Mouse (Mus musculus): ENCODE results near the gene Ccdc40. TPM values are rescaled to one million over a fixed set of nuclear protein-coding genes. Genes with fewer than 3 reads are reported as not detected.
"Not testable (repeated sequence)": the region's sequence is repeated elsewhere in the genome, so short reads cannot be mapped to it uniquely, and the experiment has no call there.

Ccdc40 gene
- total RNA-seq, 1 experiment from 2014 or later: 1.7 TPM

DNA sequence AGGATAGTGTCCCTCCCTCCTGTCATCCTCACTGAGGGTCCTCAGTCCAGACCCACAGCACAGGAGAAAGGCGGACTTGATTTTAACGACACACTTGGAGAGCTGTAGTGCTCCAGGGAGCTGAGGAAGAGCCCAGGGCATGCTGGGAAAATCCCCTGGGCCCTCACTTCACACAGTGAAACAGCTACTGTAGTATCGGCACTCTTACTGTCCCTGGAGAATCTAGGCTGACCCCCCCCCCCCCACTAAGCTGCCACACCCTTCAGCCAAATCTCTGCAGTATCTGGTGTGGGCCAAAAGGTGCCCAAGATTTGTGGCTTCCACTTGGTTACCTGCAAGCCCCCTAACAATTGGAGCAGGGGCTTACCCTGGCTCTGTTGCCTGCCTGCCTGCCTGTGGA lies 8.6 kb downstream of the Ccdc40 start:
- DNase-seq: no peak

DNA sequence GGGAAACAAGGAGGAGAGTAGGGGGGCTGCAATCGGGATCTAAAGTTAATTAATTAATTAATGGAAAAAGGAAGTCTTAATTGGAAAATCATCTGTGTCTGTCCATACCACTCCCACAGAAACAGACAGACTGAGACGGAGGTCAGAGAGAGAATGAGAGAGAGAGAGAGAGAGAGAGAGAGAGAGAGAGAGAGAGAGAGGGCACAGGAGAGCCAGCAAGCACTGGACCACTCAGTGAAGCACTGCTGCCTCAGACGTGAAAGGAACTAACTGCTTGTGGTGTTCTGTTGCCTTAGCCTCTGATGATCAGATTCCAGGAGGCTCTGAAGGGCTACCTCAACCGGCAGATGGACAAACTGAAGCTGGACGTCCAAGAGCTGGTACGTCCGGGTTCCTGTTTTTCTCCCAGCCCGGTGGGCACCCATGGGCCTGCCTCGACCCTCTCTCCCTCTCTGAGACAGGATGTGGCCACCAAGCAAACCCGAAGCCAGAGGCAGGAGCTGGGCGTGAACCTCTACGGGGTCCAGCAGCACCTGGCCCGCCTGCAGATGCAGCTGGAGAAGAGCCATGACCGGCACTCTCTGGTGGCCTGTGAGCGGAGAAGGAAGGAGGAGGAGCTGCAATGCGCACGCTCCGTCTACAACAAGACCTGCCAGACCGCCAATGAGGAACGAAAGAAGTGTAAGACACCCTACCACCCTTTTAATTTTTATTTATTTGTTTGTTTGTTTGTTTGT lies 9.4 kb downstream of the Ccdc40 start:
- peak; percentile 35 for DNase-seq

DNA sequence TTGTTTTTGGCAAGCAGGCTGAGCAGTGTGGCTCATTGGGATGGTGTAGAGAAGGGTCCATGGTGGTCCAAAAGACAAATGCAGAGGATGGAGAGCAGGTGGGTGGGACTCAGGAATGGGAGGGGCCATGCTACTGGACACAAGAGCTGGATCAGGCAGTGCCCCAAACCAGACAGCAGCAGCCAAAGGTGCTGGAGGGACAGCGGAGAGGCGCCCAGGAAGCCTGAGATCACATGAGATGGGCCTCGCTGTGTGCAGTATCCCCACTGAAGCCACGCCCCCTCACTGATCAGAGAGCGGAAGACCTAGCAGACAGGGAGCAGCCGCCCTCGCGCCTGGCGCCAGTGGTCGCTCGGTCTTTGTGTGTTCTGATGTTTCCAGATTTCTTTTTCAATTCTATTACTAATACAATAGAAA lies 9.9 kb downstream of the Ccdc40 start:
- DNase-seq: peak; percentile 60

DNA sequence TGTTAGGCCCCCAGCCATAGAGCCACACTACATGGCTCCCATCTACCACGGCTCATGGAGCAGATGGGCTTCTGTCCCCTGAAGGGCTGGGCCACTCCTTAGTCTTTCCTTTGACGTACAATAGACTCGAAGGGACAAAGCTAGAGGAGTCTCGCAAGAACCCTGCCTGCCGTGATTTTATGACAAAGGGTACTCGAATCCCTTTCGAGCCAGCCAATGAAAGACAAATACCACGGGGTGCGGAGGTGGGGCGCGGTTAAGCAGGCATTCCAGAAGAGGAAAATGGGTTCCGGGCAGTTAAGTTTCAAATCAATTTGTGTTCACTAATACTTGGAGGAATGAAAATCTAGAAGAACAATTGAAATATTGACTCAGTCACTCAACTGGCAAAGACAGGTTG lies 11.1 kb downstream of the Ccdc40 start:
- DNase-seq: no peak

DNA sequence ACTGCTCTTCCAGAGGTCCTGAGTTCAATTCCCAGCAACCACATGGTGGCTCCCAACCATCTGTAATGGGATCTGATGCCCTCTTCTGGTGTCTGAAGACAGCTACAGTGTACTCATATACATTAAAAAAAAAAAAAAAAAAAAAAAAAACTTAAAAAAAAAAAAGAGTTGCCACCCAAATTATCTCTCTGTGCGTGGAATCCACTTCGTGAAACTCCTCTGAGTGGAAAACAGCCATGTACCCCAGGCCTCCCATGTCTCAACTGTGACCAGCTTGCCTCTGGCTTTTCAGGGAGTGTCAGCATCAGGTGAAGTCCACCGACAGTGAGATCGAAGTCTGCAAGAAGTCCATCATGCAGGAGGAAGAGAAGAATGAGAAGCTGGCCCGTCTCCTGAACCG lies 17.2 kb downstream of the Ccdc40 start:
- DNase-seq: not testable (repeated sequence)

DNA sequence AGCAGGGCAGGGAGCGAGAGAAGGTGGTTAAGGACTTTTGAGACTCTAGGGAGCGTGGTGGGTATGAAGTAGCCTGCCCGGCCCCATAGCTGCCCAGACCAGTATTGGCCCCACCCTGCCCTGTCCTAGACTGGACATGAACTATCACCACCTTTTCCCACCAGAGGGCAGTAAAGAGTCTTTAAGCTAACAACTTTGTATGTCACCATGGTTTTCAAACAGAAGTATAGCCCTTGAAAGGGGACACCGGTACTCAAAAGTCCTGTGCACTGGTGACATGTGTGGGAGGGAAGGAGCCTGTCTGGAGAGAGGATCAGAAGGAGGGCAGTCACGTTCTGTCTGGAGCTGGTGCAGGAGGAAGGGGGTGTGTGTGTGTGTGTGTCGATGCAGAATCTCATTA lies 20.6 kb downstream of the Ccdc40 start:
- DNase-seq: no peak

DNA sequence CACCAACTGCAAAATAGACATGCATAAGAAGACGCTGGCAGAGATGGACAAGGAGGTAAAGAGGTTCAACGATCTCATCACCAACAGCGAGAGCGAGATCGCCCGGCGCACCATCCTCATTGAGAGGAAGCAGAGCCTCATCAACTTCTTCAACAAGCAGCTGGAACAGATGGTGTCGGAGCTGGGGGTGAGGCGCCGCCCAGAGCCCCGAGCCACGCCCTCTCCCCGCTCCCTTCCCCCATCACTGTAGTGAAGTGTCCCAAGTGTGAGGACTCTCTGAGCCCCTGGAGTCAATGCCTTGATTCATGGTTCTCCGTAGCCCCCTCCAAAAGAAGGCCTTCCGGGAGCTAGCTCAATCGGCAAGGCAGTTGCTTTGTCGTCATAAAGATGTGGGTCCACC lies 22.6 kb downstream of the Ccdc40 start:
- no peak for DNase-seq

DNA sequence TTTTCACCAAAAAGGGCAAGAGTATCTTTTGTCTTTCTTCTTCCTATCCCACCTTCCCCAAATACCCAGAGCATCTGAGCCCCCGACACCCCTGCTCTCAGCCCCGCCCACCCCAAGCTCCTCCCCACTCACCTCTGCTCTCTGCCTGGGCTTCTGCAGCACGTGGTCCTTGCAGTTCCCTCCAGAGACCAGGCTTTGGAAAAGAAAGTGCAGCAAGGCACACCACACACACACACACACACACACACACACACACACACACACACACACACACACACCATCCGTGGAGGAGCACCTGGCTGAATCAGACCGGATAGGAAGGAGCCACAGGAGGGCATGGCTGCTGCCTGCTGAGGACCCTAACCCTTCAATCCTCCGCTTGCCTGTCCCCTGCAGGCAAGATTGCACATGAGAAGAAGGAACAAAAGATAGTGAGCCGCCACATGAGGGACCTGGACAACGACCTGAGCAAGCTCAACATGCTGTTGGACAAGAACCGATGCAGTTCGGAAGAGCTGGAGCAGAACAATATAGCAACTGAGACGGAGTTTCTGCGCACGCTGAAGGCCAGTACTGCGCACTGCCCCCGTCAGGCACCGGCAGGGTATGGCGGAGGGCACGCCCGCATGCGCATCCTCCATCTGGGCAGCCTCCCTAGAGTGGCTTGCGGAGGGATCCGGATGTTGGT lies 24.6 kb downstream of the Ccdc40 start:
- DNase-seq: peak; percentile 45

DNA sequence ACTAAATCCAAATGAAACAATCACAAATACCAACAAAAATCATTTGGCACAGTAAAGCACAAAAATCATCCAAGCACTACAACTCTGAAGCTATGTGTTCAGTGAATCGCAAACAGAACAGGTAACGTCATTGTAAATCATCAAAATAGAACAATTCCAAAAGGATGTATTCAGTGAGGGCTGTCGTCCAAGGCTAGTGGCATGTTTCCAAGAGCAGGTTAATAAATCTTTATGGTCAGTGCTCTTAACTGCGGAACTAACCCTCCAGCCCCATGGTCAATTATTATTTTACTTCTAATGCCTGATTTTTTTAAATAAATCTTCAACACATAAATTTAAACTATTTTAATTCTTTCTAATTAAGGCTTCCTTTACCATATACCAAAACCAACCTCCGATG lies 28.2 kb downstream of the Ccdc40 start:
- DNase-seq: not testable (repeated sequence)

DNA sequence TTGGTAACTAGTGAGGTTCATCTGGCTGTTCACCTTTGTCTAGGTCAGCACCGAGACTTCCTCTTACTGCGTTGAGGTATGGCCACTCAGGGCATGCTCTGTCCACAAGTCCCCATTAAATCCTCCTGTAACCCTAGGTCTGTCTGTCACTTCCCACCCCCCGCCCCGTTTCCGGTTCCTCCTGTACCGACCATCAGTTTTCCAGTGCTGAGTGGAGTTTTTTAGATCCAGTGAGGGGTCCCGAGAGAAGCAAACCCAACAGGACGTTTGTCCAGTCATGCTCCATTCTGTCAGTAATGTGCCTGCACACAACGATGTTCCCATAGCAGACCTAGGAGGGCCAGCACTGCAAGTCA lies 29.8 kb downstream of the Ccdc40 start:
- no peak for DNase-seq

DNA sequence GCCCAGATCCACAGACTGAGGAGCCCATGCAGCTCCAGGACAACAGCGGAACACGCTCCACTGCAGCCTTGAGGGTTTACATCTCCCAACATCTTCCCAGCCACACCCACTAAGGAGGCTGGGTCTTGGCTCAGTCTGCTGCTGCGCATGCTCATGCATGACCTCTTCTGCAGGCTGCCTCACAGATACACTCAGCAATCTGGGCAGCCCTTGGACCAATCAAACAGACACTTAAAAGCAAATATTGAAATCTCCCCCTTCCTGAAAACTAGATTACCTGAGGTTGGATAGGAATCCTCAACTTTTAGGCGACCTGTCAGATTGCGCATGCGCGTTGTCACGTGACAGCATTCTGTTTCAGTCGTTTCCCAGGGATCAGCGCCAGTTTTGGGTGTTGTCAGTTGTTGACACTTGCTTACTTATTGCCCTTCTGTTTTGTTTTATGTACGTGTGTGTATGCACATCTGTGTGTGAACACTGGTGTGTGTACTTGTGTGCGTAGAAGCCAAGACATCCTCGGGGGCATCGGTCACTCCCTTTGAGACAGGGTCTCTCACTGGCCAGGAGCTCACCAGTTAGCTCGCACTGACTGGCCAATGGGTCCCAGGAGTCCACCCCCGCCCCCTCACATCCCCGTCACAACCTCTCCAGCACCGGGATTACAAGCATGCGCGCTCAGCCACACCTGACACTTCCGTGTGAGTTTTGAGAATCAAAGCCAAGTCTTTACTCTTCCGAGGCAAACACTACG lies 30.4 kb downstream of the Ccdc40 start:
- DNase-seq: peak; percentile 61

DNA sequence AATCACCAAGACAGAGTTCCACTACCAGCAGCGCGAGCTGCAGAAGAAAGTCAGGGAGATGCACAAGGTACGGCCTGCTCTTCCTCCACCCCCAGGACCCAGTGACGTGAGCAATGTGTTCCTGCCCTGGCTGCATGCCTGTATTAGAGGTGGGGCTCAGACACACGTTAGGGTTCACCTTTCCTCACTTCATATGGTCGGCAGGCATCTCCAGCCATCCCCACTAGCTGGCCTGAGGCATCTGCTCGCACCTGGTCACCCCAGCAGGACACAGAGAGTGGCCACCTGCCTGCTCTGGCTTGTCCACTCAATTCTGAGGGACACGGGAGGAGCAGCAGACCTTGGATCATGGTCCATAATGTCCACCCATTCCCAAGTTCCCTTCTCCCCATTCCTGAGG lies 31.6 kb downstream of the Ccdc40 start:
- no peak for DNase-seq

DNA sequence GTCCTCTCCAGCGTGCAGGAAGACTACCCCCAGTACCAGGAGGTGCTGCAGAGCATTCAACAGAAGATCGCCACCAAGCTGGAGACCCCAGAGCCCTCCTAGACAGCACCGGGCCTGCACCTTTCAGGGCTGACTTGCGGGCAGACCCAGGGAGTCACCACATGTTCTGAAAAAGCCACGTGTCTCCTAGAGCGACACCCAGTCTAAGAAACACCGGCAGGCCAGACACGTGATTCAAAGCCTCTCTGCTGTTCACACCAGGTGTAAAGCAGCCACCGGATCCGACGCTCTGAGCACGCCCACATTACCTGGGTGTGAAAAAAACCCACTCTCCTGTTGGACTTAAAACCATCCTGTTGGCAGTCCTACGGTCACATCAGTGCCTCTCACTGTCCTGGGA lies 36.0 kb downstream of the Ccdc40 start:
- DNase-seq: no peak

DNA sequence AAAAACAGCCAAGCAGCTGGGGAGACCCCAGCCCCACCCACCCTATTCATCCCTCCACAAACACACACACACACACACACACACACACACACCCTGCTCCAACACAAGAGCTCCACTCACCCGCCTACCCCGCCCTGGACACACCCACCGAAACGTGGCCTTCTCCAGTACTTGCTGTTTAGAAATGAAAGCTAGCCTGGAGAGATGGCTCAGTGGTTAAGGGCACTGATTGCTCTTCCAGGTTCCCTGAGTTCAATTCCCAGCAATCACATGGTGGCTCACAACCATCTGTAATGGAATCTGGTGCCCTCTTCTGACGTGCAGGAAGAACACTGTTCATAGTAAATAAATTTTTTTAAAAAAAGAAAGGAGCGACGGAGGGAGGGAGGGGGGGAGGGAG lies 37.4 kb downstream of the Ccdc40 start:
- DNase-seq: no peak

DNA sequence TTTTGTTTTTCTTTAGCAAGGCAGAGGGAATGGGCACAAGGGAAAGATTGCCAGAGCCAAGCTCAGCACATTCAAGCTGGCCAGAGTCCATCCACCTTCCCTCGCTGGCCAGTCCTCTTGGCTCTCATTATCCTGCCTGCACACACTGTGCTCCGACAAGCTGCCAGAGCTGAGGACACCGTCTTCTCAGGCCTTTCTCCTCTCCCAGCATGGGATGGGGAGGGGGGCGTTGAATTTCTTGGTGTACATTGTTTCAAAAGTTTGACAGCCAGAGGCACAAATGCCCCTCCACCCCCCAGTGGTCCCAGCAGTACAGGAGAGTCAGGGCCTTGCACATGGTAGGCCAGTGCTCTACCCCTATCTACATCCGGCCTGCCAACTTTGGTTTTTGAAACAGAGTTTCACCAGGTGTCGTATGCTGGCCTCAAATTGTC lies 38.9 kb downstream of the Ccdc40 start:
- peak; percentile 30 for DNase-seq

DNA sequence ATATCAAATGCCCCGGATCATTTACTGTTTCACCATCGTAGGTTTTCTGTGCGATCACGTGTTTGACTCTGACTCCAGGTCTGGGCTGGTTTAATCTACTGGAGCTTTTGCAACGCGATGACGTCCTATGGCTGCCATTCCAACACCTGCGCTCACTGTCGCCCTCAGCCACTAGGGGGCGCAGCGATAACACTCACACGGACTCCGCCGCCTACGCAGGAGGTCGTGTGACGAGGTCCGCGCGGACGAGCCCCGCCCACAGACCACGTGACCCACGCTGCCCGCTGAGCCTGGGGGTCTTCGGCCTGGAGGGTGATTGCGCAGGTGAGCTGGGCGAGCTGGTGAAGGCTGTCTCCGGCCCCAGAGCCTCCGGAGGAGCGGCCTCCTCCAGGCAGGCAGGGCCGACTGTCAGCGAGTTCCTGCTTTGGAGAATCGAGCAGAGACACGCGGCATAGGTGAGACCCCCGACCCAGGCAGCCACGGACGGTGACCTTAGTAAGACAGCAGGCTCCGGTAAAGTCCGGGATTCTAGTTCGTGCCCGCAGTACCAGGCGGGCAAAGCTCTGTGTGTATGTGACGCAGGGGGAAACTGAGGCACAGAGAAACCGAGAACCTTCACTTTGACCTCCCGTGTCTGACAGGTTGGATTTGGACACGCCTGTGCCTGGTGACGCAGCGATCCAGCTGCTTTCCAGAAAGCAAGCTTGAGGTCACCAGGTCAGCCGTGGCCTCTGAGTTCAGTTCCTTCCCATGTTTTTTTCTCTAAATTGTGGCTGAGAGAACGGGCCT lies 39.6 kb downstream of the Ccdc40 start, which contains the start of gene Gaa:
Gene Gaa (plus strand): TSS at position 120 of the 789 bp plus-strand sequence.
- DNase-seq: peak; percentile 96

DNA sequence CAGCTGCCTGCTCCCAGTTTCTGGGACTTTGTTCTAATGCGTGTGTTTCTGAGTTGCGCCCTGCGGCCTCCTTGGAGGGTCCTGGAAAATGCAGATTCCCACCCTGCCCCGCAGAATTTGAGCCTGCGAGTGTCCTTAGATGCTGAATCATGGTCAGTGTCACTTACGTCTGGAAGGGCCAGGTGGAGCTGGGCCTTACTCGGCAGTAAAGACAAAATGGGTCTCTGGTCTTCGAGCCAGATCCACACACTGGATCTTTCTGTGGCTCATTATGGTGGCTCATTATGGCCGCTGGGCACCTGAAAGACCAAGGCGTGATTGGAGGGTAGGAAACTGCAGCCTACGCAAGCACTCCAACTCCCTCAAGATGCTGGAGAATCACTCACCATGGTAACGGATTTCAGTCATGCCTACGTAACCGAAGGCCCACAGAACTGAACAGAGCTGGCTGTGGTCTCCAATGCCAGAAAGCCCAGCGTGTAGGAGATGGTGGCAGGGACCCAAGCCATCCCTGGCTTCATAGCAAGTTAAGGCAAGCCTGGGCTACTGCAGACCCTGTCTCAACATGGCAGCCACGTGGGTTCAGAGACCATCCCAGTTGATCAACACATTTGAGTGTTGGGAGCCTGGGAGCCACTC lies 40.3 kb downstream of the Ccdc40 start:
- DNase-seq: no peak

DNA sequence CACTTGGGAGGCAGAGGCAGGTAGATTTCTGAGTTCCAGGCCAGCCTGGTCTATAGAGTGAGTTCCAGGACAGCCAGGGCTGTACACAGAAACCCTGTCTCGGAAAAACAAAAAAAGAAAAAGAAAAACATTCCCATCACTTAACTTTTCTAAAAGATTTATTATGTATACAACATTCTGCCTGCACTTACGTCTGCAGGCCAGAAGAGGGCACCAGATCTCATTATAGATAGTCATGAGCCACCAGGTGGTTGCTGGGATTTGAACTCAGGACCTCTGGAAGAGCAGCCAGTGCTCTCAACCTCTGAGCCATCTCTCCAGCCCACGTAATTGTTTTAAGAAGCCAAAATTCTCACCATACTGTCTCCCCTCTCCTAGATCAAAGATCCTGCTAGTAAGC lies 44.1 kb downstream of the Ccdc40 start:
- DNase-seq: not testable (repeated sequence)

DNA sequence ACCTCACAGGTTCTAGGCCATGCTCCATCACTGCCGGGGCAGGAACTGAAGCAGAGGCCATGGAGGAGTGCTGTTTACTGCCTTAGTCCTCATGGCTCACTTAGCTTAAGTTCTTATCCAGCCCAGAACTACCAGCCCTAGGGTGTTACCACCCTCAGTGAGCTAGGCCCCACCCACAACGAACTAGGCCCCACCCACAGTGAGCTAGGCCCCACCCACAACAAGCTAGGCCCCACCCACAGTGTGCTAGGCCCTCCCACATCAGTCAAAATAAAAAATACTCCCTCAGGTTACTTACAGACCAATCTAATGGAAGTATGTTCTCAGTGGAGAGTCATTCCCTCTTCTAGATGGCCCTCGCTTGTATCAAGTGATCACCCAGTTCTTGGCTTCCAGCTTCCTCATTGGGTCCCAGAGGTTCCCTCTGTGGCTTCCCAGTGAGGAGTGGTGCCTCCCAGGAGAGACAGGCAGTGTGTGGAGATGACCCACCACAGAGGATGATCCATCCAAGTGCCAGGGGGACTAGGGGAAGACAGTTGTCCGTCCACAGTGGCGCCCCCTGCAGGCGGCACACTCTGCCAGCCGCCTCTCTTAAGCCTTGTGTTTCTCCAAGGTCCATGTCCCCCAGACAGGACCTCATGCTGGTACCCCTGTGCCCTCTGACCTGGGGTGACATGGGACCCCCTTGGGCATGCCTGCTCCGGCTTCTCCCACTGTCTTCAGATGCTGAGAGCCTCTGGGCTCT lies 45.0 kb downstream of the Ccdc40 start:
- DNase-seq: no peak

DNA sequence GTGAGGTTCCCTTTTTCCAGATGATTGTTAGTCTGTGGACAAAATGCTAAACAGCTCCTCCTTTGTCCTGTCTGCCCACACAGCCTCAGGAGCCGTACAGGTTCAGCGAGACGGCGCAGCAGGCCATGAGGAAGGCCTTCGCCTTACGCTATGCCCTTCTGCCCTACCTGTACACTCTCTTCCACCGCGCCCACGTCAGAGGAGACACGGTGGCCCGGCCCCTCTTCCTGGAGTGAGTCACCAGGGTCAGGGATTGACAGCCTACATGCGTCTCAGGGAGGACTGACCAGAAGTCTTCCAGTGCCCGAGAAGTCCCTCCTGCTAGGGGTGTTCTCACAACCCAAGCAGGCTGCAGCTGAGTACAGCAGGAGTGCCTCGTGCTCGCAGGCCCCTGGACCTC lies 52.7 kb downstream of the Ccdc40 start:
- no peak for DNase-seq

Measured in adrenal gland, postnatal 25 days (tissue).